Mouse (Mus musculus) heart, embryonic 15.5 days (tissue): ENCODE data around the gene Bcl2. TPM values are rescaled to one million over a fixed set of nuclear protein-coding genes. Genes with fewer than 3 reads are reported as not detected.

Source experiments
- ATAC-seq: fragments of 200-750 bp; cut with Nextera tagmentation; replicated peaks from 2 replicates; pipeline ENCODE4 v1.8.0; 2017; ENCODE audit warnings: low read depth, moderate TSS enrichment; ENCODE audit not compliant: insufficient number of reproducible peaks, insufficient read depth, low FRiP score
- H3K27ac ChIP-seq: fragments of 300-500 bp; sonication (generic); 2 replicates; pipeline ENCODE4 v1.5.1; 2015; ENCODE audit warnings: mild to moderate bottlenecking, inconsistent platforms
- H3K27me3 ChIP-seq: fragments of 300-500 bp; sonication (generic); 2 replicates; pipeline ENCODE4 v1.6.1; 2015; ENCODE audit warnings: inconsistent platforms
- H3K36me3 ChIP-seq: fragments of 300-500 bp; sonication (generic); 2 replicates; pipeline ENCODE4 v1.6.1; 2015; ENCODE audit warnings: mild to moderate bottlenecking, inconsistent platforms
- H3K4me1 ChIP-seq: fragments of 300-500 bp; sonication (generic); replicated peaks from 2 replicates; pipeline ENCODE4 v1.6.1; 2015; ENCODE audit warnings: inconsistent platforms
- H3K4me2 ChIP-seq: fragments of 300-500 bp; sonication (generic); 2 replicates; pipeline ENCODE4 v1.6.1; 2015; ENCODE audit warnings: inconsistent platforms, mild to moderate bottlenecking, moderate library complexity
- H3K4me3 ChIP-seq: fragments of 300-500 bp; sonication (generic); 2 replicates; pipeline ENCODE4 v1.5.1; 2015; ENCODE audit warnings: mild to moderate bottlenecking, inconsistent platforms
- H3K9ac ChIP-seq: fragments of 300-500 bp; sonication (generic); 2 replicates; pipeline ENCODE4 v1.6.1; 2015; ENCODE audit warnings: mild to moderate bottlenecking, inconsistent platforms
- H3K9me3 ChIP-seq: fragments of 300-500 bp; sonication (generic); replicated peaks from 2 replicates; pipeline ENCODE4 v1.6.1; 2016; ENCODE audit warnings: inconsistent platforms
- WGBS: fragments of 180-500 bp; shearing (Covaris S2); methylation state at CpG from one replicate; pipeline ENCODE4 v1.1.7; 2015; ENCODE audit warnings: mixed read lengths; 5-methylcytosine and 5-hydroxymethylcytosine counted together
- polyA plus RNA-seq: library from polyadenylated mRNA; unstranded; fragments of >200 nt; fragmentation: Nextera tagmentation; extraction: Ambion mirVana; gene quantifications from 2 replicates; pipeline ENCODE4 v1.2.1, GENCODE M21; 2015

The Bcl2 gene
- polyA plus RNA-seq, 1 experiment from 2014 or later: 7.4 TPM

DNA sequence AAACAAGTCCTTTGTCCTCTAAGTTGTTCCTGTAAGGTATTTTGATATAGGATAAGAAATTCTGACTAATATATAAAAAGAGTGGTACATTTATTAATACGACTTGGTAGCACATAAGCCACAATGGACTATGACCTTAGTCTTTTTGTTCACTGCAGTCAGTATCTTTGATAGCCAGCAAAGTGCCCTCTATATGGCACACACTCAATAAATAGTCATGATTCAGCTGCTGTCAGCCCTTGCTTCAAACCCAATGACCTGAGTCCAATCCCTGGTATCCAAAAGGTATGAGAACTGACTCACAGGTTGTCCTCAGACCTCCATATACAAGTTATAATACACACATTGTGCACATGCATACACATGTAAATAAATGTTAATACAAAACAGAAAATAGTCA lies 117.7 kb downstream of the Bcl2 start:
- no peak overlapping the region for H3K9ac ChIP-seq
- no peak overlapping the region for H3K4me3 ChIP-seq
- H3K27me3 ChIP-seq: no peaks in the 10 kb centered on the region
- no peak for ATAC-seq
- H3K27ac ChIP-seq: no peak overlapping the region
- no peak overlapping the region for H3K4me2 ChIP-seq
- no peaks in the 10 kb centered on the region for H3K4me1 ChIP-seq
- no peaks in the 10 kb centered on the region for H3K36me3 ChIP-seq
- WGBS: 97% methylated on average over 1 of the region's 1 CpGs
- H3K9me3 ChIP-seq: no peaks in the 10 kb centered on the region

- 85% methylated on average over 6 of the region's 6 CpGs for WGBS
- Histone ChIP-seq H3K36me3 (no peaks in the 10 kb centered on the region), H3K4me1 (no peaks in the 10 kb centered on the region), H3K9ac (no peak overlapping the region), H3K27ac (no peak overlapping the region), H3K4me3 (no peak overlapping the region), H3K27me3 (no peaks in the 10 kb centered on the region), H3K4me2 (no peak overlapping the region), H3K9me3 (no peaks in the 10 kb centered on the region)
- ATAC-seq: no peak
These were observed 118.7 kb downstream of the Bcl2 start for GRCm38 (mm10) chr1:106595286-106595885.

DNA sequence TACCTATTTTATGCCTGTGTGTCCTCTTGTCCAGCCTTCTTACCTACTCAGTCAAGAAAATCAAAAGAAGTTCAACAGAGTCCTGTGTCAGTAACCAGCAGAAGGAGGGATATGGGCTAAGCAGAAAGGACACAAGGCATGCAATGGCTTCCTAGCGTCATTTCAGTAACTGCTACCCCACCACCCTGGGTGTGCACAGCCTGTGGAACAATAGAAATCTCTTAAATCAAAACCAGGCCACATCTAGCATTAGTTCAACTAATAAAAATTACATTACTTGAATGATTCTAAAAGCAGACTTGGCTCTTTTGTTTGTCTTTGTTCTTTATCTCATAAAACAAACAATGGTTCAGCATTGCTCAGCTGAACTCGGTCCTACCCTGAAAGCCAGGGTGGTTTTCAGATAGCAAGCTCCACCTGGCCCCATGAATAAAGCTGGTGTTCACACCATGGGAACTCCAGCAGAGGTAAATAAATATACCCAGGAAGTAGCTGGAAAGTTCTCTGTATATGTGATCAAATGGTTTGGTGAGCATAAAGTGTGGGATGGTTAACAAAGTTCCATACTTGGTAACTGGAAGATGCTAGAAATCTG lies 122.8 kb downstream of the Bcl2 start:
- Histone ChIP-seq H3K27me3 (no peaks in the 10 kb centered on the region), H3K9ac (no peak overlapping the region), H3K9me3 (no peaks in the 10 kb centered on the region), H3K27ac (no peak overlapping the region), H3K4me2 (no peak overlapping the region), H3K36me3 (no peaks in the 10 kb centered on the region), H3K4me1 (no peaks in the 10 kb centered on the region), H3K4me3 (no peak overlapping the region)
- WGBS: 51% methylated on average over 2 of the region's 2 CpGs
- ATAC-seq: no peak

DNA sequence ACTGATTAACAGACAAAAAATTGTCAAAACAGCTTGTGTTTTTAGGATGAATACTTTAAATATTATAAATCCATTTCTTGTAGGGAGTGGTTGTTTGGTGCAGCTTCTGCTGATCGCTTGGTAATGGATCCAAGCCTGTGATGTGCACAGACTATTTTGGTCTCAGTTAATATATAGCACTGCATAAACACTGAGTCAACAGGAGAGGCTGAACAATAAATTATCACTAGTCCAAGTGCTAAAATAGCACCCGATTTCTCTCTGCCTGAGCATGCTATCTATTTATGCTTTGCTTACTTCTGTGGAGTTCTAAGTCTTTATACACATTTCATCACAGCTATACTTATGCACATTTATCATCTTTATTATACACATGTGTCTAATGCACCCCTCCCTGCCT lies 124.9 kb downstream of the Bcl2 start:
- H3K4me1 ChIP-seq: no peaks in the 10 kb centered on the region
- WGBS: 60% methylated on average over 2 of the region's 2 CpGs
- no peak for ATAC-seq

DNA sequence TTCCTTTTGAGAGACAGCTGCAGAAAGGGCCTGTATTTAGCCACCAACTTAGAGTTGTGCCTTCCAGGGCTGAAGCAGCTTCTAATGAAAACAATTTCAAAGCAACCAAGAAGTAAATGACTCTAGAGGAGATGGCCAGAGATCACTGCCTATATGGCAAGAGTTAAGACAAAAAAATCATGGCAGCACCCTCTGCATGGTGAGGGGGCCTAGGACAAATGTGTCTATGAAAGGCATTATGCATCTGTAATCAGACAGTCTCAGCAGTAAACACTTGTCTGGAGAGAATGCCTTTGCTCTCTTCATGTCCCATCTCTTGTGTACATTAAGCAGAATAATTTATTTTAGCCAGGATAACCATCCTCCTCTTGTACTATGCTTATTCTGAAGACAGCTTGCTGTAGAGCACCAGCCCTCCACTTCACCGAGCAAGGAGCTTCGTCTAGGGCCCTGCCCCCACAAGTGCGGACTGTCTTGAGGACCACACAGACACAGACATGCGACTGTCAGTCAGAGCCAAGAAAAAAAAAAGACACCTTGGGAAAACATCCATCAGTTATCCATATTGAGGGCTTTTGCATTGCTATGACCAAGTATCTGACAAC lies 126.1 kb downstream of the Bcl2 start:
- Histone ChIP-seq H3K9ac (no peak overlapping the region), H3K4me2 (no peak overlapping the region), H3K36me3 (no peaks in the 10 kb centered on the region), H3K27ac (no peak overlapping the region), H3K4me3 (no peak overlapping the region), H3K27me3 (no peaks in the 10 kb centered on the region), H3K4me1 (peaks cover 5% of the 10 kb centered on the region; the same call in 1 of the 2 replicates), H3K9me3 (no peaks in the 10 kb centered on the region)
- ATAC-seq: no peak
- WGBS: 85% methylated on average over 4 of the region's 4 CpGs

More for the DNA sequence above, 124.9 kb downstream of the Bcl2 start:
- Histone ChIP-seq H3K4me3 (no peak overlapping the region), H3K9ac (no peak overlapping the region), H3K27ac (no peak overlapping the region), H3K4me2 (no peak overlapping the region), H3K36me3 (no peaks in the 10 kb centered on the region), H3K27me3 (no peaks in the 10 kb centered on the region), H3K9me3 (no peaks in the 10 kb centered on the region)

GRCm38 (mm10) chr1:106586761-106587160 lies 127.3 kb downstream of the Bcl2 start:
- Histone ChIP-seq H3K4me1 (peaks cover 5% of the 10 kb centered on the region; the same call in 1 of the 2 replicates), H3K4me2 (no peak overlapping the region), H3K9ac (no peak overlapping the region), H3K27ac (no peak overlapping the region), H3K4me3 (no peak overlapping the region), H3K36me3 (no peaks in the 10 kb centered on the region), H3K27me3 (no peaks in the 10 kb centered on the region), H3K9me3 (no peaks in the 10 kb centered on the region)
- ATAC-seq: no peak
- WGBS: 82% methylated on average over 6 of the region's 6 CpGs

DNA sequence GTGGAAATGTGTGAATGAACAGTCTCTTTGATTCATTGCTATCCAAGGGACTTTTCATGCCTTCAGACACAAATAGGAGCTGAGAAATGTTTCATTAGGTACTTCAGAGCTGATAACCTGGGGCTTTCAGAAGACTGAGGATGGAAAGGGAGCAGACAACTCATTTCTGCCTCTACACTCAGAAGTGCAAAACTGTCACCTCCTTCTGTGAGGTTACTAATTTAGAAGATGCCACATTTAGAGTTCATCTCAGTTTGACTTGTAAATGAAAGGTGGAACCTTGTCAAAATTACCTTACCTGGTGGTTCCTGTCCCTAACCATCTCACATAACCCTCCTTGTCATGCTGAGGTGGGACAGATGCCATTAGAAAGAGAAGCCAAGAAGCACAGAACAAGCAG lies 128.7 kb downstream of the Bcl2 start:
- H3K36me3 ChIP-seq: no peaks in the 10 kb centered on the region
- peaks cover 5% of the 10 kb centered on the region; the same call in 1 of the 2 replicates for H3K4me1 ChIP-seq
- H3K4me3 ChIP-seq: no peak overlapping the region
- ATAC-seq: no peak
- no peak overlapping the region for H3K9ac ChIP-seq
- H3K27me3 ChIP-seq: no peaks in the 10 kb centered on the region
- H3K9me3 ChIP-seq: no peaks in the 10 kb centered on the region
- H3K4me2 ChIP-seq: no peak overlapping the region
- H3K27ac ChIP-seq: no peak overlapping the region

DNA sequence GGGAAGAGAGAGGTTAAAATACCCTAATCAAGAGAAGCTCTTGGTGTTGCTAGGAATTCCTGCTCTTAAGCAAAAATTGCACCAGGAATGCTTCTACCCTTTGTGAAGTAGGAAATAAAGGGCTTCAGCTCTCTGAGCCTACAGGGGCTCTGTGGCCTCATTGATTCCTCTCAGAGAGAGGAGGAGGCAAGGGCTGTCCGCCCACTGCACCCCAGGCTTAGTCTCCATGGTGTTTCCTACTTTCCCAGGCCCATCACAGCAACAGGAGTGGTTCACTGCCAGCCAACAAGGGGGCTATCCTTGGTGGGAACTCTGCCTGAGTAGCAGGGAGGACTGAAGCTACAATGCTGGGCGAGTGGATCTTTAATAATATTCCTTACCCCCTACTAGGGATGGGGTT lies 129.2 kb downstream of the Bcl2 start:
- ATAC-seq: no peak
- 78% methylated on average over 2 of the region's 2 CpGs for WGBS

DNA sequence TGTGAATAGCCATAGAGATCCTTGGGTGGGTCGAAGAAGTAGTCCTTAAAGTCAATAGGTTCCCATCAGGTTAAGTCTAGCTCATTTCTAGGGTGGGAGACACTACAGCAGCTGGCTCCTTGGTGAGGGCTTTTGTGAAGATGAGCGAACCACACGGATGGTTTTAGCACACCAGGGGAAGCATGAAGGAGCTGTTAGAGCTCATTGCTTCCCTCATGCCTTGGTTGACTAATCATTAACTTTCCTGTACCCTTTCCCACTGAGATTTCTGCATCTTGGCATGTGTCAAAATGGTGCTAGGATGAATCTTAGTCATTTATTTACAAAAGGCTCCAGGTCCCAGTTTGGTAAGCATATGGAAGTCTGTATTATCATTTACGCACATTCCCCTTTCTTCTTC lies 129.8 kb downstream of the Bcl2 start:
- no peak overlapping the region for H3K4me3 ChIP-seq
- H3K4me1 ChIP-seq: peaks cover 5% of the 10 kb centered on the region; the same call in 1 of the 2 replicates
- no peak overlapping the region for H3K27ac ChIP-seq
- no peaks in the 10 kb centered on the region for H3K27me3 ChIP-seq
- no peak for ATAC-seq
- no peaks in the 10 kb centered on the region for H3K36me3 ChIP-seq
- 92% methylated on average over 4 of the region's 4 CpGs for WGBS
- H3K9ac ChIP-seq: no peak overlapping the region
- H3K9me3 ChIP-seq: no peaks in the 10 kb centered on the region
- no peak overlapping the region for H3K4me2 ChIP-seq

More for the DNA sequence above, 129.2 kb downstream of the Bcl2 start:
- Histone ChIP-seq H3K27me3 (no peaks in the 10 kb centered on the region), H3K36me3 (no peaks in the 10 kb centered on the region), H3K9ac (no peak overlapping the region), H3K9me3 (no peaks in the 10 kb centered on the region), H3K4me3 (no peak overlapping the region), H3K27ac (no peak overlapping the region), H3K4me1 (peaks cover 5% of the 10 kb centered on the region; the same call in 1 of the 2 replicates), H3K4me2 (no peak overlapping the region)

DNA sequence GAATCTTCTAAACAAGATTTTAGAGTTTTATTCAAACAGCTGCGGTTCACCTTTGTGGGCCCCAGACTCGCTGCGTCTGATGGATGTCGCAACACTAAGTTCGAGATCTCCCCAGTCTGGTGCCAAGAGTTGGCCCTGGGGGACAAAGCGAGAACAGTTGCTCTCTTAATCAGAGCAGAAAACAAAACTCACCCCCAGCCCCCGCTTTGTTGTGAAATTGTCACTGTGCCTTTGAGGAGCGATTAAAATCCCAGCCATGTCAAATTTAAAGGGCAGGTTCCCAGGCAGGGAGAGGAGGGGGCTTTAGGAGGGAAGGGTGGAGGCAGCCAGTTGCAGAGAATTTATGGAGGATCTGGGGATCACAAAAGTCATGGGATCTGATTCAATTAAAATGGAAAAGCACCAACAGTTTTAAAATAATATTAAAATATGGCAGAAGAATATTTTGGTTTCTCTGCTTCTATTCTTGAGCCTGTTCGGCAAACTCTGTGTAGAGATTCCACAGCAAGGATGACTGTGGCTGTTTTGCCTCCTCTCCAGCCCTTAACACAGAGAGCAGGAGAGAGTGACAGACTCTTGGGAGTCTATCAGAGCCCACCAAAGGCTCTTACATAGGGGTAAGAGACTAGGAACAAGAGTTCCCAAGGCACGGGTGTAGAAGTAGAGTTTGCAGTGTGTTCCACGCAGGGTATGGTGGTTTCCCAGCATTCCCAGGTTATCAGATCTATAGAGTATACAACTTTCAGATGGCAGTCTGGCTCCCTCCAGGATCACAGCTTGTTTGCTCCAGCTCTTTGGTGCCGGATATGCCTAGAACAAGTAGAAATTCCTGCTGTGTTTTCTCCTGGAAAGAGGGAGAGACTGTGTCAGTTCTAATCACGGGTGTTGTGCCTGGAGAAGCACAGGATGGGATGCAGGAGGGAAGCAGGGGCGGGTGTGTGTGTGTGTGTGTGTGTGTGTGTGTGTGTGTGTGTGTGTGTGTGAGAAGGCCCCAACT lies 130.5 kb downstream of the Bcl2 start:
- no peak overlapping the region for H3K9ac ChIP-seq
- WGBS: 63% methylated on average over 14 of the region's 14 CpGs
- H3K27me3 ChIP-seq: no peaks in the 10 kb centered on the region
- H3K4me3 ChIP-seq: no peak overlapping the region
- no peaks in the 10 kb centered on the region for H3K36me3 ChIP-seq
- peaks cover 5% of the 10 kb centered on the region; the same call in 1 of the 2 replicates for H3K4me1 ChIP-seq
- H3K9me3 ChIP-seq: no peaks in the 10 kb centered on the region
- no peak for ATAC-seq
- no peak overlapping the region for H3K4me2 ChIP-seq
- no peak overlapping the region for H3K27ac ChIP-seq

- Histone ChIP-seq H3K36me3 (no peaks in the 10 kb centered on the region), H3K27me3 (no peaks in the 10 kb centered on the region), H3K9me3 (no peaks in the 10 kb centered on the region), H3K4me3 (no peak overlapping the region), H3K27ac (no peak overlapping the region), H3K4me1 (peaks cover 5% of the 10 kb centered on the region; the same call in 1 of the 2 replicates), H3K4me2 (no peak overlapping the region), H3K9ac (no peak overlapping the region)
- ATAC-seq: no peak
- whole genome bisulfite sequencing: 81% methylated on average over 3 of the region's 3 CpGs
These were observed 131.3 kb downstream of the Bcl2 start for GRCm38 (mm10) chr1:106582810-106583209.
